Mouse (Mus musculus) spleen, adult 2 months (tissue): ENCODE measurements around the gene Fam204a. TPM values are rescaled to one million over a fixed set of nuclear protein-coding genes. Genes with fewer than 3 reads are reported as not detected.

Source experiments
- DNase-seq, 2 experiments: peaks; one replicate each; pipeline versions ENCODE4 v3.0.0 to v3.0.0-alpha.2; 2012 to 2021; ENCODE audit warnings: low spot score in 2 of 2, low read depth in 1 of 2
- H3K27ac ChIP-seq: fragments of 200-500 bp; 2 replicates; pipeline ENCODE4 v1.5.1; 2012; ENCODE audit warnings: low read length, inconsistent platforms; ENCODE audit not compliant: insufficient read depth
- H3K27me3 ChIP-seq: fragments of 200-500 bp; 2 replicates; pipeline ENCODE4 v1.6.1; 2012; ENCODE audit warnings: mild to moderate bottlenecking, moderate library complexity, low read length, inconsistent platforms; ENCODE audit not compliant: control insufficient read depth, insufficient read depth
- H3K36me3 ChIP-seq: fragments of 200-500 bp; 2 replicates; pipeline ENCODE4 v1.6.1; 2012; ENCODE audit warnings: mild to moderate bottlenecking, low read length, inconsistent platforms; ENCODE audit not compliant: control insufficient read depth, insufficient read depth
- H3K4me1 ChIP-seq: fragments of 200-500 bp; 2 replicates; pipeline ENCODE4 v1.6.1; 2011; ENCODE audit warnings: inconsistent platforms; ENCODE audit not compliant: control insufficient read depth, insufficient read depth, insufficient read length
- H3K4me3 ChIP-seq: fragments of 200-500 bp; 2 replicates; pipeline ENCODE4 v1.5.1; 2011; ENCODE audit warnings: mild to moderate bottlenecking, inconsistent platforms; ENCODE audit not compliant: insufficient read depth, insufficient read length; ENCODE audit errors: extremely low read depth
- CTCF ChIP-seq: fragments of 200-500 bp; IDR thresholded peaks from 2 replicates; pipeline ENCODE4 v1.5.1; 2011; ENCODE audit warnings: mild to moderate bottlenecking, inconsistent platforms; ENCODE audit not compliant: insufficient read depth, insufficient read length, insufficient replicate concordance; ENCODE audit errors: extremely low read depth
- POLR2A ChIP-seq: fragments of 200-500 bp; IDR thresholded peaks from 2 replicates; pipeline ENCODE4 v1.6.1; 2011; ENCODE audit warnings: low read depth, low read length, inconsistent platforms
- WGBS: fragments of 180-500 bp; shearing (Covaris S2); methylation state at CpG from one replicate; pipeline ENCODE4 v1.1.7; 2018; 5-methylcytosine and 5-hydroxymethylcytosine counted together
- polyA plus RNA-seq: library from polyadenylated mRNA; depleted of rRNA; stranded (reverse); fragments of >200 nt; gene quantifications from 2 replicates; pipeline ENCODE4 v1.2.3, GENCODE M21; 2012

Fam204a gene
- polyA plus RNA-seq, 1 experiment, result 4.6 TPM

DNA sequence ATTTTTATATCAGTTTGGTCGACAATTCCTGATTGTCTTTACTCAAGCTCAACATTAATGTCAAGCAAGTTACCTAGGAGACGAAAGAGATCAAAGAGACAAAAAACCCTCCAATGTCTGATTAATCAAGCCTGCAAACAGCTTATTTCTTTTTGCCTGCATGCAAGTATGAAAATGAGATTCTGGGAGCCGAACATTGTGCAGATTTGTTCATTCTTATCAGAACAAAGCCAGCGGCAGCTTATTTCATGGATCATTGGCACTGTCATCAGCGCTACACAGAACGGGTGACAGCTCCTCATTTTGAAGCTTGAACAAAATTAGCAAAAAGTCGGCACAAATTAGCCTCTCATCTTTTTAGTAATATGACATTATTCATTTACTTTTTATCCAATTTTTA lies 22.3 kb downstream of the Fam204a start:
- WGBS, result 92% methylated on average over 7 of the region's 7 CpGs
- Histone ChIP-seq H3K36me3 (peaks cover 9% of the 10 kb centered on the region), H3K27ac (no peak overlapping the region), H3K27me3 (no peaks in the 10 kb centered on the region), H3K4me1 (no peaks in the 10 kb centered on the region), H3K4me3 (no peak overlapping the region)
- TF ChIP-seq POLR2A (no peak), CTCF (no peak)
- no peak for DNase-seq

DNA sequence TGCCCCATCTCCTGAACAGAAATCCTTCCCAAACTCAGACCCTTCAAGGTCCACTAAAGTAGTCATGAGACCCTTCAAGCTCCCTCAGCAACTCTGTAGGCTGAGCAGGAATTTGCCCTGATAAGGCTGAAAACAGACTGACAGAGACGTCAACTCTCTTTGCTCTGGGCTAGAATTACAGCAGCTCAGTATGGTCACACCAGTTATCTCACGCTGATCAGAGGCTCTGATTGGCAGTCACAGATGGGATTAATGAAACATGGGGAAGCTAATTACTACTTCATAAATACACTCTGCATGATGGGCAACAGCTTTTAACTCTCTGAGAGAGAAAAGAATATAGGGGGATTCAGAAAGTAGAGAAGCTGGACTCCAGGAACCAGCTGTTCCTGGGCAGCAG lies 26.2 kb downstream of the Fam204a start:
- Histone ChIP-seq H3K27ac (no peak overlapping the region), H3K4me1 (no peaks in the 10 kb centered on the region), H3K4me3 (no peak overlapping the region), H3K36me3 (peaks cover 10% of the 10 kb centered on the region), H3K27me3 (no peaks in the 10 kb centered on the region)
- 88% methylated on average over 2 of the region's 2 CpGs for WGBS
- TF ChIP-seq CTCF (no peak), POLR2A (no peak)
- DNase-seq, result no peak

DNA sequence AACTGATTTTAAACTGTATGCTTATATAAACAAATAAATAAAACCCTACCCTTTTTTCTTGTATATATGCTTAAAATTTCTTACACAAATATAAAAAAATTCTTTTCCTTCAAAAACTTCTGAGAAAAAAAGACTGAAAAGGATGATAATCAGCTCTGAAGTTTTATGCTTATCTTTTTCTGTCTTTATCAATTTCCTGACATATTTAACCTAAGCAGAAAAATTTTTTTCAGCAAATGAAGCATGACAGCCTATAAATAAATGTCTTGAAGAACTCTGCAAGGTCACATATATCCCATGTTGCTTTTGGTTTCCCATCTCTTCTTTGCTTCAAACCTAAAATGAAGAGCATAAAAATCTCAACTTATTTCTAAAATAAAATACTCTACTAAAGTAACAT lies 27.3 kb downstream of the Fam204a start:
- DNase-seq, result no peak
- TF ChIP-seq POLR2A (no peak), CTCF (no peak)
- Histone ChIP-seq H3K4me1 (no peaks in the 10 kb centered on the region), H3K27me3 (no peaks in the 10 kb centered on the region), H3K27ac (no peak overlapping the region), H3K4me3 (no peak overlapping the region), H3K36me3 (peaks cover 10% of the 10 kb centered on the region)

DNA sequence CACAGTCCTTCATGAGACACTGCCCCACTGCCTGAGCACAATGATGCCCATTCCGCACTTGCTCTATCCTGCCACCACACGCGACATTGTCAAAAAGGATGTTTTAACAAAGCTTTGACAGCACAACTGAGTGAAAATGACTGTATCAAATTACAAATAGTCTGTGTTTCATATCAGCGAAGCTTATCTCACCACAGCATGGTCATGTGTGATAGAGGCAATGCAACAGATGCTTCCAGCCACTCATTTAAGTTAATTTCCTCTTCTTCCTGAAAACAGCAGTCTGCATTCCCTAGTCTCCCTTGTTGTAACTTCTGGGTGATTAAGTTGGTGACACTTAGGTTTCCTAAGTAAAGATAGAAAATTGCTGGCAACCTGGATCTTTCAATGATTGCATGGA lies 33.7 kb downstream of the Fam204a start:
- WGBS, result 94% methylated on average over 4 of the region's 4 CpGs
- TF ChIP-seq POLR2A (no peak), CTCF (no peak)

DNA sequence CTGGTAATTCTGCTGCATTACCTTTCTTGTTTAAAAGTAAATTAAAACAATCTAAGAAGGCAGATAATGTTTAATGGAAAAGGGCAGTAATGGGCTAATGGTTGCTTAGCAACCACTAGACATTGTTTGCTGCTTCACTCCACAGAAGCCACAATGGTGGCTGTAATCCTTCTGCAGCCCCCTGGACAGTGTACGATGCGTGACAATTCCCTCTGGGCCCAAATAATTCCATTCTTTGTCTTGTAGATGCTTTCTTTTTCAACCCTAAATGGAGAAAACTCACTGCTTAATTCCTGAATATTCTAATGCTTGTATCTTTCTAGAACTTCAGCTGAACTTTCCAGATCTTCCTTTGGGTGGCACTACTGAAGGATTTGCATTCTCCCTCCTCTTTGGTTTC lies 37.3 kb downstream of the Fam204a start:
- Histone ChIP-seq H3K36me3 (peaks cover 5% of the 10 kb centered on the region; the same call in 1 of the 2 replicates), H3K4me3 (no peak overlapping the region), H3K27ac (no peak overlapping the region), H3K27me3 (no peaks in the 10 kb centered on the region), H3K4me1 (peaks cover 3% of the 10 kb centered on the region; the same call in 1 of the 2 replicates)
- DNase-seq, result no peak
- no peak for TF ChIP-seq POLR2A
- 95% methylated on average over 2 of the region's 2 CpGs for WGBS

More for the DNA sequence above, 33.7 kb downstream of the Fam204a start:
- Histone ChIP-seq H3K4me3 (no peak overlapping the region), H3K27ac (no peak overlapping the region), H3K4me1 (no peaks in the 10 kb centered on the region), H3K27me3 (no peaks in the 10 kb centered on the region), H3K36me3 (peaks cover 11% of the 10 kb centered on the region)
- no peak for DNase-seq

DNA sequence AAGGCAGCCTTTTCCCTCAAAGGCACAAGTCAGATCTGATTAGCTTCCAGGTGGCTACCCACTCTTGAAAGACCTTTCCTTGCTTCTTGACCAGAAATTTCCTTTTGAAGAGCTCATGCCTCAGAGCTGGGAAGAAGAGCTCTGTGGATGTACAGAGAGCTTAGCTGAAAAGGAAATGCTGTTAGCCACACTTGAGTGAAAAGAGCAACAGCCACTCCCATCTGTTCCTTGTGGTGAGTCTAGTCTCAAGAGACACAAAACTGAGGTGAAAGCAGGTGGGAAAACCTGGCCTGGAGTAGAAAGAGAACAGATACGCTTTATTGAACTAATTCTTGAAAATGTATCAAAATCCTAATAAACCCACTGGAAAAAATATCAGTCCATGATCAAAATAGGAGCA lies 43.6 kb downstream of the Fam204a start:
- Histone ChIP-seq H3K27ac (peak overlapping the region; percentile 90), H3K27me3 (no peaks in the 10 kb centered on the region), H3K4me1 (peaks cover 11% of the 10 kb centered on the region), H3K36me3 (no peaks in the 10 kb centered on the region), H3K4me3 (no peak overlapping the region; the same call in 1 of the 2 replicates)
- 33% methylated on average over 1 of the region's 1 CpGs for WGBS
- DNase-seq, result peak; percentile 71 to 73
- TF ChIP-seq CTCF, result no peak
- TF ChIP-seq POLR2A, result peak; percentile 33; the same call in 1 of the 2 replicates

DNA sequence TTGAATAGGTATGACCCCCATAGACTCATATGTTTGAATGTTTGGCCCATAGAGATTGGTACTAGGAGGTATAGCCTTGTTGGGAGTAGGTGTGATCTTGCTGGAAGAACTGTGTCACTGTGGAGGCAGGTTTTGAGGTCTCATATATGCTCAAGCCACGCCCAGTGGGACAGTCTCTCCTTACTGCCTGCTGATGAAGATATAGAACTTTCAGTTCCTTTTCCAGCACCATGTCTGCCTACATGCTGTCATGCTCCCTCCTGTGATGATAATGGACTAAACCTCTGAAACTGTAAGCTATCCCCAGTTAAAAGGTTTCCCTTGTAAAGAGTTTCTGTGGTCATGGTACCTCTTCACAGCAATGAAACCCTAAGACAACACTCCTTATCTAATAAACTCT lies 44.3 kb downstream of the Fam204a start:
- TF ChIP-seq CTCF (no peak), POLR2A (no peak; the same call in 1 of the 2 replicates)
- Histone ChIP-seq H3K4me3 (no peak overlapping the region), H3K4me1 (peaks cover 11% of the 10 kb centered on the region), H3K36me3 (no peaks in the 10 kb centered on the region), H3K27me3 (no peaks in the 10 kb centered on the region), H3K27ac (peak overlapping the region; percentile 90)
- peak; percentile 26 to 44 for DNase-seq
- WGBS, result 58% methylated on average over 1 of the region's 1 CpGs
